Mouse (Mus musculus) splenic B cell, adult 2 months (primary cell): ENCODE measurements around the gene Rapgef5.

Source experiments
- DNase-seq: peaks from one replicate; pipeline ENCODE4 v3.0.0-alpha.2; 2011; ENCODE audit warnings: low read depth, low spot score
- H3K27me3 ChIP-seq: 2 replicates; pipeline ENCODE4 v1.6.1; 2012; ENCODE audit warnings: mild to moderate bottlenecking, low read length, moderate library complexity, mixed read lengths; ENCODE audit not compliant: control insufficient read depth, poor library complexity, insufficient read depth, severe bottlenecking
- H3K36me3 ChIP-seq: 2 replicates; pipeline ENCODE4 v1.6.1; 2012; ENCODE audit warnings: mild to moderate bottlenecking, low read length, moderate library complexity, mixed read lengths; ENCODE audit not compliant: control insufficient read depth, poor library complexity, insufficient read depth, severe bottlenecking

Rapgef5 gene

GRCm38 (mm10) chr12:117760373-117760772 is 244.1 kb downstream of the Rapgef5 start:
- no peak for DNase-seq
- no peaks in the 10 kb centered on the region for H3K27me3 ChIP-seq
- H3K36me3 ChIP-seq, result no peaks in the 10 kb centered on the region

GRCm38 (mm10) chr12:117760846-117761245 is 244.6 kb downstream of the Rapgef5 start:
- DNase-seq, result no peak
- no peaks in the 10 kb centered on the region for H3K27me3 ChIP-seq

GRCm38 (mm10) chr12:117761698-117762097 is 245.4 kb downstream of the Rapgef5 start:
- Histone ChIP-seq H3K36me3 (no peaks in the 10 kb centered on the region), H3K27me3 (no peaks in the 10 kb centered on the region)
- peak; percentile 8 for DNase-seq

More at GRCm38 (mm10) chr12:117760846-117761245, 244.6 kb downstream of the Rapgef5 start:
- no peaks in the 10 kb centered on the region for H3K36me3 ChIP-seq

GRCm38 (mm10) chr12:117763247-117763646 is 247.0 kb downstream of the Rapgef5 start:
- Histone ChIP-seq H3K36me3 (no peaks in the 10 kb centered on the region), H3K27me3 (no peaks in the 10 kb centered on the region)
- no peak for DNase-seq

- H3K36me3 ChIP-seq, result no peaks in the 10 kb centered on the region
- DNase-seq, result peak; percentile 92
- no peaks in the 10 kb centered on the region for H3K27me3 ChIP-seq
Observed at GRCm38 (mm10) chr12:117764839-117765238, 248.6 kb downstream of the Rapgef5 start.

GRCm38 (mm10) chr12:117769113-117769512 is 252.8 kb downstream of the Rapgef5 start:
- no peaks in the 10 kb centered on the region for H3K36me3 ChIP-seq
- peak; percentile 81 for DNase-seq

GRCm38 (mm10) chr12:117770211-117770610 is 253.9 kb downstream of the Rapgef5 start:
- no peaks in the 10 kb centered on the region for H3K27me3 ChIP-seq
- no peaks in the 10 kb centered on the region for H3K36me3 ChIP-seq
- DNase-seq, result no peak

More at GRCm38 (mm10) chr12:117769113-117769512, 252.8 kb downstream of the Rapgef5 start:
- no peaks in the 10 kb centered on the region for H3K27me3 ChIP-seq

GRCm38 (mm10) chr12:117771156-117771555 is 254.9 kb downstream of the Rapgef5 start:
- H3K27me3 ChIP-seq, result no peaks in the 10 kb centered on the region
- no peaks in the 10 kb centered on the region for H3K36me3 ChIP-seq
- no peak for DNase-seq

GRCm38 (mm10) chr12:117772638-117773037 is 256.4 kb downstream of the Rapgef5 start:
- DNase-seq, result peak; percentile 62
- Histone ChIP-seq H3K27me3 (no peaks in the 10 kb centered on the region), H3K36me3 (no peaks in the 10 kb centered on the region)

- no peaks in the 10 kb centered on the region for H3K36me3 ChIP-seq
- no peaks in the 10 kb centered on the region for H3K27me3 ChIP-seq
- DNase-seq, result no peak
Observed at GRCm38 (mm10) chr12:117776841-117777240, 260.6 kb downstream of the Rapgef5 start.

- Histone ChIP-seq H3K27me3 (no peaks in the 10 kb centered on the region), H3K36me3 (no peaks in the 10 kb centered on the region)
- DNase-seq, result no peak
Observed at GRCm38 (mm10) chr12:117781360-117781759, 265.1 kb downstream of the Rapgef5 start.

GRCm38 (mm10) chr12:117783426-117783825 is 267.1 kb downstream of the Rapgef5 start:
- H3K36me3 ChIP-seq, result no peaks in the 10 kb centered on the region
- DNase-seq, result no peak
- no peaks in the 10 kb centered on the region for H3K27me3 ChIP-seq

GRCm38 (mm10) chr12:117786621-117787020 is 270.3 kb downstream of the Rapgef5 start:
- no peaks in the 10 kb centered on the region for H3K27me3 ChIP-seq
- no peak for DNase-seq
- no peaks in the 10 kb centered on the region for H3K36me3 ChIP-seq

GRCm38 (mm10) chr12:117788513-117789011 is 272.3 kb downstream of the Rapgef5 start:
- no peak for DNase-seq
- Histone ChIP-seq H3K36me3 (no peaks in the 10 kb centered on the region), H3K27me3 (no peaks in the 10 kb centered on the region)

- no peaks in the 10 kb centered on the region for H3K27me3 ChIP-seq
Observed at GRCm38 (mm10) chr12:117789017-117789416, 272.7 kb downstream of the Rapgef5 start.

GRCm38 (mm10) chr12:117795303-117795702 is 279.0 kb downstream of the Rapgef5 start:
- DNase-seq, result no peak
- no peaks in the 10 kb centered on the region for H3K36me3 ChIP-seq
- H3K27me3 ChIP-seq, result no peaks in the 10 kb centered on the region

More at GRCm38 (mm10) chr12:117789017-117789416, 272.7 kb downstream of the Rapgef5 start:
- no peaks in the 10 kb centered on the region for H3K36me3 ChIP-seq
- DNase-seq, result no peak
